Mouse (Mus musculus): ENCODE measurements around the gene Mad1l1.

DNA sequence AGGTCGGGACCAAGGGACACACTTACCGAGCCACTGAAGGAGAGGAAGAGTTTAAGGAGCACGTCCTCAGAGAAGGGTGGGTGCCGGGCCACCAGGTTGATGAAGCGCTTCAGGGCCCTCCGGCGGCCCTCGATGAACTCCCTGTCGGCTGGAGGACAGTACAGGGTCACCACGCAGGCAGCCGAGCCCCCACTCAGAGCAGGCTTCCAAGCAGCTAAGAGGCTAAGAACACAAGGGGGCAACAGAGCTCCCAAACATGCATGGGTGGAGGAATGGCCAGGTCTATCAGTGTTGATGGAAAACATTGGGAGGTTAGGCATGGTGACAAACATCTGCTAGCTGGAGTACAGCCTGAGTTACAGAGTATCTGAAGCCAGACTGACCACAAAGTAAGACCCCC is 34.6 kb upstream of the Mad1l1 start:
- TF ChIP-seq CTCF (IDR thresholded peaks at IDR 0.05; ENCODE audit: insufficient read depth, low read depth, low read length) = no peak
- no peak for TF ChIP-seq POLR2A (IDR thresholded peaks at IDR 0.05; ENCODE audit: insufficient read depth, low read depth, low read length)
